Mouse (Mus musculus) embryonic facial prominence, embryonic 14.5 days (tissue): ENCODE results near the gene Dnah9. TPM values are rescaled to one million over a fixed set of nuclear protein-coding genes. Genes with fewer than 3 reads are reported as not detected.
A peak's percentile ranks its signal among the peaks of the same experiment; 100 is the strongest.

Source experiments
- ATAC-seq: fragments of 200-750 bp; cut with Nextera tagmentation; 2 replicates; pipeline ENCODE4 v1.8.0; 2017; ENCODE audit warnings: low read depth, moderate number of reproducible peaks, moderate TSS enrichment
- DNase-seq: peaks from one replicate; pipeline ENCODE4 v3.0.0-alpha.2; 2015; ENCODE audit warnings: low spot score
- H3K27ac ChIP-seq: fragments of 300-500 bp; sonication (generic); replicated peaks from 2 replicates; pipeline ENCODE4 v1.5.1; 2014; ENCODE audit warnings: low read depth, mild to moderate bottlenecking, low read length, moderate library complexity
- H3K27me3 ChIP-seq: fragments of 300-500 bp; sonication (generic); replicated peaks from 2 replicates; pipeline ENCODE4 v1.6.1; 2014; ENCODE audit warnings: low read length; ENCODE audit not compliant: control insufficient read depth, insufficient read depth
- H3K36me3 ChIP-seq: fragments of 300-500 bp; sonication (generic); 2 replicates; pipeline ENCODE4 v1.6.1; 2014; ENCODE audit warnings: low read length, mixed read lengths; ENCODE audit not compliant: control insufficient read depth, insufficient read depth
- H3K4me1 ChIP-seq: fragments of 300-500 bp; sonication (generic); 2 replicates; pipeline ENCODE4 v1.6.1; 2014; ENCODE audit warnings: antibody characterized with exemption, low read length; ENCODE audit not compliant: control insufficient read depth, insufficient read depth
- H3K4me2 ChIP-seq: fragments of 300-500 bp; sonication (generic); 2 replicates; pipeline ENCODE4 v1.6.1; 2014; ENCODE audit warnings: low read depth, mild to moderate bottlenecking, low read length, moderate library complexity, mixed read lengths
- H3K4me3 ChIP-seq: fragments of 300-500 bp; sonication (generic); 2 replicates; pipeline ENCODE4 v1.5.1; 2014; ENCODE audit warnings: low read depth, mild to moderate bottlenecking, low read length
- H3K9ac ChIP-seq: fragments of 300-500 bp; sonication (generic); 2 replicates; pipeline ENCODE4 v1.6.1; 2014; ENCODE audit warnings: low read depth, mild to moderate bottlenecking, low read length, moderate library complexity, mixed read lengths
- H3K9me3 ChIP-seq: fragments of 300-500 bp; sonication (generic); 2 replicates; pipeline ENCODE4 v1.6.1; 2016; ENCODE audit warnings: low read length; ENCODE audit not compliant: control insufficient read depth
- WGBS: fragments of 180-500 bp; shearing (Covaris S2); extraction: QIAGEN DNeasy Blood & Tissue Kit; methylation state at CpG from one replicate; pipeline ENCODE4 v1.1.7; 2014; 5-methylcytosine and 5-hydroxymethylcytosine counted together
- polyA plus RNA-seq: library from polyadenylated mRNA; unstranded; fragments of >200 nt; fragmentation: Nextera tagmentation; extraction: Ambion mirVana; gene quantifications from 2 replicates; pipeline ENCODE4 v1.2.1, GENCODE M21; 2014

Dnah9 gene
- polyA plus RNA-seq, 1 experiment from 2014 or later = 0.90 TPM

- H3K9me3 ChIP-seq = no peaks in the 10 kb centered on the region
- no peak overlapping the region for H3K4me3 ChIP-seq
- DNase-seq = no peak
- no peaks in the 10 kb centered on the region for H3K27me3 ChIP-seq
- no peak overlapping the region for H3K4me2 ChIP-seq
- no peak overlapping the region for H3K9ac ChIP-seq
- H3K36me3 ChIP-seq = peaks cover 48% of the 10 kb centered on the region
- no peak overlapping the region for H3K27ac ChIP-seq
- 0 out of 2 replicates have a peak, but pooled peaks cover 4% of the 10 kb centered on the region for H3K4me1 ChIP-seq
- no peak for ATAC-seq
- WGBS = 76% methylated on average over 5 of the region's 5 CpGs
Observed at GRCm38 (mm10) chr11:65820280-65820679, 348.1 kb downstream of the Dnah9 start.

- no peak overlapping the region for H3K27ac ChIP-seq
- H3K36me3 ChIP-seq = peaks cover 41% of the 10 kb centered on the region
- no peaks in the 10 kb centered on the region for H3K9me3 ChIP-seq
- H3K4me3 ChIP-seq = no peak overlapping the region
- DNase-seq (no peak), ATAC-seq (no peak)
- 0 out of 2 replicates have a peak, but pooled peaks cover 4% of the 10 kb centered on the region for H3K4me1 ChIP-seq
- no peak overlapping the region for H3K9ac ChIP-seq
- no peaks in the 10 kb centered on the region for H3K27me3 ChIP-seq
- WGBS = 60% methylated on average over 1 of the region's 1 CpGs
- H3K4me2 ChIP-seq = no peak overlapping the region
Observed at GRCm38 (mm10) chr11:65818193-65818592, 350.2 kb downstream of the Dnah9 start.

- 19% methylated on average over 6 of the region's 6 CpGs for WGBS
- peak; percentile 26; the same call in 1 of the 2 replicates for ATAC-seq
- Histone ChIP-seq H3K9ac (no peak overlapping the region), H3K36me3 (peaks cover 26% of the 10 kb centered on the region), H3K27me3 (no peaks in the 10 kb centered on the region), H3K4me1 (0 out of 2 replicates have a peak, but pooled peaks cover 6% of the 10 kb centered on the region), H3K9me3 (no peaks in the 10 kb centered on the region), H3K27ac (no peak overlapping the region), H3K4me2 (no peak overlapping the region), H3K4me3 (no peak overlapping the region)
- DNase-seq = peak; percentile 71
Observed at GRCm38 (mm10) chr11:65816237-65816636, 352.1 kb downstream of the Dnah9 start.

GRCm38 (mm10) chr11:65814381-65814780 lies 354.0 kb downstream of the Dnah9 start:
- H3K4me2 ChIP-seq = no peak overlapping the region
- no peak for ATAC-seq
- H3K27ac ChIP-seq = no peak overlapping the region
- no peak overlapping the region for H3K4me3 ChIP-seq
- no peaks in the 10 kb centered on the region for H3K9me3 ChIP-seq
- no peak for DNase-seq
- H3K36me3 ChIP-seq = peaks cover 21% of the 10 kb centered on the region
- peaks cover 6% of the 10 kb centered on the region; the same call in 1 of the 2 replicates for H3K4me1 ChIP-seq
- H3K27me3 ChIP-seq = no peaks in the 10 kb centered on the region
- 87% methylated on average over 9 of the region's 9 CpGs for WGBS
- H3K9ac ChIP-seq = no peak overlapping the region

DNA sequence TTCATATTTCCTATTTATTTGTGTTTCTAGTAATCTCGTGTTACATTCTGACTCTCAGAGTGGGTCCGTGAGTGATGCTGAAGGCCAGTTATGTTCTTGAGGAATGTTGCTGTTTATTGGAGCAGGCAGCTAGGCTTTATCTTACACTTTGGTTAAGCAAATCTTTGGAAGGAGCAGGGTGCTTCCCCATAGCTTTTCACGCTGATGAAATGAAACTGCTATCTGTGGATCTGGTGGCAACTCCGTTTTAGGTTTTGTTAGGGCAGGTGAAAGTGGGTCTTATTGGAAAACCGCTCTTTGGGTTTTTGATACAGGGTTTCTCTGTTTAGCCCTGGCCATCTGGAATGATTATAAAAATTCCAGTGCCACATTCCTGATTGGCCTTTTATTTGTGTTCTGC lies 356.3 kb downstream of the Dnah9 start:
- DNase-seq (no peak), ATAC-seq (no peak)
- no peaks in the 10 kb centered on the region for H3K9me3 ChIP-seq
- H3K36me3 ChIP-seq = peaks cover 20% of the 10 kb centered on the region
- no peaks in the 10 kb centered on the region for H3K27me3 ChIP-seq
- H3K4me2 ChIP-seq = no peak overlapping the region
- no peak overlapping the region for H3K27ac ChIP-seq
- 22% methylated on average over 5 of the region's 5 CpGs for WGBS
- no peak overlapping the region for H3K4me3 ChIP-seq
- H3K4me1 ChIP-seq = peaks cover 10% of the 10 kb centered on the region
- H3K9ac ChIP-seq = no peak overlapping the region

- ATAC-seq (no peak), DNase-seq (no peak)
- WGBS = 46% methylated on average over 7 of the region's 7 CpGs
- Histone ChIP-seq H3K4me2 (peak overlapping the region; percentile 92), H3K9me3 (no peaks in the 10 kb centered on the region), H3K27me3 (no peaks in the 10 kb centered on the region), H3K4me1 (peaks cover 7% of the 10 kb centered on the region), H3K27ac (peak overlapping the region; percentile 75; the same call in 1 of the 2 replicates), H3K36me3 (no peaks in the 10 kb centered on the region), H3K9ac (peak overlapping the region; percentile 82), H3K4me3 (peak overlapping the region; percentile 85)
Observed at GRCm38 (mm10) chr11:65807601-65808000, 360.8 kb downstream of the Dnah9 start.

DNA sequence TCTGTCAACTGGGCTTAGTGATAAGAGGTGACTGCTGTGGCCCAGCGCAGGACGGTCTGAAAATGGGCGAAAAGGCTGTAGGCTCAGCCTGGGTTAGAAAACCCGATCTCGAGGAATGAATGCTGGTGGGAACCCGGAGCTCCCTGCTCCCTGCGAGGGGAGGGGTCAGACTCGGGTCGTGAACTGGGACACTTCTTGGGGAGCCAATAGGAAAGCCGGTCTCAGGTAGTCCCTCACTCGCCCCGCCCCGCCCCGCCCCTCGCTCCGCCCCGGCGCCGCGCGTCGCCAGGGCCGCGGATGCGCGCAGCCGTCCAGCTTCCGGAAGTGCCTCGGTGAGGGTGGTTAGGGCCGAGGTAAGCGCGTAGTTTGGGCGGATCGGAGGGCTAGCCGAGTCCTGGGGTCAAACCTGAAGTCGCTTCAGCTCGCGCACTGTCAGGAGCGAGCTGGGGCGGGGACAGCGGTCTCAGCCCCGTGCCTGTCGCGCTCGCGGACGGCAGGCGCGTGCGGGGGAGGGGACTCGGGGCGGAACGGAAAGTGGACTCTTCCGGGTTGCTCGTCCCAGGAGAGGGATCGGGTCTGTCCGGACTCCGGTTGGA lies 361.3 kb downstream of the Dnah9 start, which contains the start of gene Zkscan6:
Zkscan6 (plus strand) TSS at position 267 of the 596 bp plus-strand sequence.
- peak; percentile 97 for ATAC-seq
- Histone ChIP-seq H3K9me3 (no peaks in the 10 kb centered on the region), H3K9ac (peak within 1 kb of the TSS; percentile 82), H3K27me3 (no peaks in the 10 kb centered on the region), H3K27ac (peak within 1 kb of the TSS; percentile 75), H3K4me1 (peaks cover 7% of the 10 kb centered on the region), H3K4me2 (peak within 1 kb of the TSS; percentile 92), H3K36me3 (no peaks in the 10 kb centered on the region), H3K4me3 (peak within 1 kb of the TSS; percentile 85)
- DNase-seq = peak; percentile 96
- WGBS = 1% methylated on average over 28 of the region's 58 CpGs

DNA sequence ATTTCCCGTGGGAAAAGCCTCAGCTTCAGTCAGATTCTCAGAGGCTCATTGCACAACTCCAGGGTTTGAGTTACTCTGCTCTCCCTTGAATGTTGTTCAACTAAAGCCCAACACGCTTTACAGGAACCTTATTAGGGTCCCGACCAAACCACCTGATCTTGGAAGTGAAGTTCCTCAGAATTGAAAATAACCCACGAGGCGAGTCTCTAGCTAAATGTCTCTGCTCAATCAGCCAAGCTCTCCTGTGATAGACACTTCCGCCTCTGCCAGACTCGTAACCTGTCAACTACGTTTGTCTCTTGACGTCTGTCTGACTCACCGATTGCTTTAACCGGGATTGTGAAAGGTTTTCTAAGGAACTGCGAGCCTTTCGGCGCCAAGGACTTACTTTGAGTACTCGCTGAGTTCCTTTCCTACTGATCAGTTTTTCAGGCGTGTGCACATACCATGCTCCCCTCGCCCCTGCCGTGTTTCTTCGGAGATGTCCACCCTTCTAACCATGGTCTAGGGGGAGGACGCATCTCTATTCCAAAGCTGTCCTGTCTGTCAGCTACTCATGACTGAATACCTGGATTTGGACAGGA lies 361.9 kb downstream of the Dnah9 start:
- H3K27ac ChIP-seq = no peak overlapping the region
- ATAC-seq (no peak; the same call in 1 of the 2 replicates), DNase-seq (peak; percentile 45)
- no peaks in the 10 kb centered on the region for H3K9me3 ChIP-seq
- H3K36me3 ChIP-seq = no peaks in the 10 kb centered on the region
- 2% methylated on average over 20 of the region's 20 CpGs for WGBS
- peak overlapping the region; percentile 82 for H3K9ac ChIP-seq
- peak overlapping the region; percentile 85 for H3K4me3 ChIP-seq
- H3K4me1 ChIP-seq = peaks cover 5% of the 10 kb centered on the region
- H3K27me3 ChIP-seq = no peaks in the 10 kb centered on the region
- H3K4me2 ChIP-seq = peak overlapping the region; percentile 92
